Mouse (Mus musculus) erythroblast, embryonic 14.5 days (primary cell): ENCODE results near the gene Get4. TPM values are rescaled to one million over a fixed set of nuclear protein-coding genes. Genes with fewer than 3 reads are reported as not detected.

Source experiments
- H3K27me3 ChIP-seq: 2 replicates; pipeline ENCODE4 v1.6.1; 2012; ENCODE audit warnings: inconsistent platforms; ENCODE audit not compliant: control insufficient read depth
- H3K36me3 ChIP-seq: 2 replicates; pipeline ENCODE4 v1.6.1; 2012; ENCODE audit warnings: mild to moderate bottlenecking, inconsistent platforms; ENCODE audit not compliant: control insufficient read depth
- H3K4me1 ChIP-seq: 2 replicates; pipeline ENCODE4 v1.6.1; 2012; ENCODE audit warnings: inconsistent platforms; ENCODE audit not compliant: control insufficient read depth
- H3K4me3 ChIP-seq: replicated peaks from 2 replicates; pipeline ENCODE3; 2012; ENCODE audit warnings: moderate library complexity, mild to moderate bottlenecking, inconsistent platforms
- H3K9me3 ChIP-seq: 2 replicates; pipeline ENCODE4 v1.6.1; 2012; ENCODE audit warnings: low read length, inconsistent platforms, mixed read lengths; ENCODE audit not compliant: control insufficient read depth
- GATA1 ChIP-seq: IDR thresholded peaks from 2 replicates; pipeline ENCODE4 v1.6.1; 2012; ENCODE audit warnings: low read length, inconsistent platforms, mixed read lengths
- TAL1 ChIP-seq: IDR thresholded peaks from 3 replicates; pipeline ENCODE4 v1.6.1; 2012; ENCODE audit warnings: low read length, inconsistent platforms, mixed read lengths
- polyA plus RNA-seq: library from polyadenylated mRNA; stranded (reverse); fragments of >175 nt; gene quantifications from 2 replicates; pipeline ENCODE4 v1.2.3, GENCODE M21; 2012

The Get4 gene
- polyA plus RNA-seq, 1 experiment, result 17.2 TPM

GRCm38 (mm10) chr5:139286142-139286941, 34.2 kb downstream of the Get4 start:
- H3K4me1 ChIP-seq, result peaks cover 46% of the 10 kb centered on the region
- H3K36me3 ChIP-seq, result no peaks in the 10 kb centered on the region
- H3K27me3 ChIP-seq, result no peaks in the 10 kb centered on the region
- no peaks in the 10 kb centered on the region; the same call in 1 of the 2 replicates for H3K9me3 ChIP-seq
- TF ChIP-seq GATA1 (no peak), TAL1 (no peak)
- H3K4me3 ChIP-seq, result no peak overlapping the region

DNA sequence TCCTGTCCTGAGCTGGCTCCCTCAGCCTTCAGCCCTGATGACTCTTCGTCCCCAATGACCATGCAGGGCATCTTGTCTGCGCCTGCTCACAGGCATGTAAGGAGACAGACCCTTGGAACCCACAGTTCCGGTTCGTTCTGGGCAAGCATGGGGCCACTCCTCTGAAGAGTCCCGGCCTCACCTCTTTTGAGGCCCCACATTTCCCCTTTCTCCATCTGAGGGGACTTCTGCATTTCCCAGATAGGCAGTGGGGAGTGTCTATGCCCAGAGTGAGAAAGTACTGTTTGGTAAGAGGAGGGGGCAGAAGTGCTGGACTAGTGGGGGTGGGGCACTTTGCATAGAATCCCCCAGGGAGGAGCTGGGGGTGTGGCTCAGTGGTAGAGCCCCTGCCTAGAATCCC, 35.0 kb downstream of the Get4 start:
- TF ChIP-seq GATA1 (no peak), TAL1 (no peak)

GRCm38 (mm10) chr5:139287787-139288186, 35.7 kb downstream of the Get4 start:
- TF ChIP-seq GATA1 (no peak), TAL1 (no peak)
- H3K4me1 ChIP-seq, result peaks cover 42% of the 10 kb centered on the region
- no peaks in the 10 kb centered on the region for H3K36me3 ChIP-seq
- no peaks in the 10 kb centered on the region for H3K27me3 ChIP-seq
- no peaks in the 10 kb centered on the region; the same call in 1 of the 2 replicates for H3K9me3 ChIP-seq
- H3K4me3 ChIP-seq, result no peak overlapping the region

More for the DNA sequence above, 35.0 kb downstream of the Get4 start:
- H3K9me3 ChIP-seq, result no peaks in the 10 kb centered on the region; the same call in 1 of the 2 replicates
- peaks cover 47% of the 10 kb centered on the region for H3K4me1 ChIP-seq
- H3K4me3 ChIP-seq, result no peak overlapping the region
- no peaks in the 10 kb centered on the region for H3K36me3 ChIP-seq
- no peaks in the 10 kb centered on the region for H3K27me3 ChIP-seq

- peaks cover 40% of the 10 kb centered on the region for H3K4me1 ChIP-seq
- no peaks in the 10 kb centered on the region for H3K36me3 ChIP-seq
- no peak for TF ChIP-seq TAL1
- TF ChIP-seq GATA1, result no peak
- H3K4me3 ChIP-seq, result no peak overlapping the region
- H3K27me3 ChIP-seq, result no peaks in the 10 kb centered on the region
- H3K9me3 ChIP-seq, result no peaks in the 10 kb centered on the region; the same call in 1 of the 2 replicates
Observed at GRCm38 (mm10) chr5:139288591-139288990, 36.5 kb downstream of the Get4 start.

- Histone ChIP-seq H3K9me3 (peaks cover 6% of the 10 kb centered on the region), H3K4me1 (peaks cover 32% of the 10 kb centered on the region), H3K27me3 (no peaks in the 10 kb centered on the region), H3K36me3 (no peaks in the 10 kb centered on the region), H3K4me3 (no peak overlapping the region)
- TF ChIP-seq TAL1 (no peak), GATA1 (no peak)
Observed at GRCm38 (mm10) chr5:139290467-139291259, 38.5 kb downstream of the Get4 start.

- H3K36me3 ChIP-seq, result no peaks in the 10 kb centered on the region
- peaks cover 19% of the 10 kb centered on the region for H3K4me1 ChIP-seq
- peaks cover 6% of the 10 kb centered on the region for H3K9me3 ChIP-seq
- no peak for TF ChIP-seq GATA1
- TF ChIP-seq TAL1, result no peak
- H3K4me3 ChIP-seq, result no peak overlapping the region
- H3K27me3 ChIP-seq, result no peaks in the 10 kb centered on the region
Observed at GRCm38 (mm10) chr5:139291811-139292560, 39.9 kb downstream of the Get4 start.

- no peak overlapping the region for H3K4me3 ChIP-seq
- peaks cover 6% of the 10 kb centered on the region for H3K9me3 ChIP-seq
- H3K36me3 ChIP-seq, result no peaks in the 10 kb centered on the region
- TF ChIP-seq TAL1 (no peak), GATA1 (no peak)
- H3K4me1 ChIP-seq, result peaks cover 3% of the 10 kb centered on the region
- no peaks in the 10 kb centered on the region for H3K27me3 ChIP-seq
Observed at GRCm38 (mm10) chr5:139294089-139294488, 42.0 kb downstream of the Get4 start.

- TF ChIP-seq GATA1 (no peak), TAL1 (no peak)
- Histone ChIP-seq H3K36me3 (no peaks in the 10 kb centered on the region), H3K27me3 (no peaks in the 10 kb centered on the region), H3K4me1 (no peaks in the 10 kb centered on the region), H3K9me3 (peaks cover 6% of the 10 kb centered on the region), H3K4me3 (no peak overlapping the region)
Observed at GRCm38 (mm10) chr5:139297092-139297491, 45.0 kb downstream of the Get4 start.

- no peaks in the 10 kb centered on the region for H3K27me3 ChIP-seq
- H3K9me3 ChIP-seq, result peaks cover 6% of the 10 kb centered on the region
- no peak overlapping the region for H3K4me3 ChIP-seq
- TF ChIP-seq TAL1 (no peak), GATA1 (no peak)
- H3K4me1 ChIP-seq, result no peaks in the 10 kb centered on the region
- no peaks in the 10 kb centered on the region for H3K36me3 ChIP-seq
Observed at GRCm38 (mm10) chr5:139297745-139298144, 45.6 kb downstream of the Get4 start.
